Mouse (Mus musculus): ENCODE results near the gene Acap1.

DNA sequence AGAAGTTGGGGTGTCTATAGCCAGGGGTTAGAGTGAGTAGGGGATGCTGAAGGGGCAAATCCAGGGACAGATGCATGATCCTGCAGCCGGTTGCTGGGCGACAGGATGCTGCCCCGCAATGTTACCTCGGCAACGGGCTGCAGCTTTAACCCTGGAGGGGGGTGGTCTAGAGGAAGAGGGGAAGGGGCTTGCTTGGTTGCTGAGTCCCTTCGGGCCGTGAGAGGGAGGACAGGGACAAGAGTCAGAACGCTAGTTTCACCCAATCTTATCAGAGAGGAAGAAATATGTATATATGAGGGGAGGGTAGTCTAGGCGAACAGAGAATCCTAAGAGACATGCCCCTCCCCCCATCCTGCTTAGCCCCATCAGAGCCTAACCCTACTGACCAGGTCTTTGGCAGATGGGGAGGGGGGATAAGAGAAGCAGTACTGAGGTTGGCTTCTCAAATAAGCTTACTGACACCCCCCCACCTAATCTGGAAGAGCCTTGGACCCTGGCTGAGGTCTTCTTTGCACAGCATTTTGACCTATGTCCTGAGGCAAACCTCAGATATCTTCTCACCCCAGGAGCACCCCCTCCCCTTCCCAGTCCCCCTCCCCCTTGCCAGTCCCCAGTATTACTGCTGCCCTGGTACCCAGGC lies 59.9 kb downstream of the Acap1 start:
- TF ChIP-seq CTCF (IDR thresholded peaks at IDR 0.05; ENCODE audit: extremely low read depth, insufficient read length, insufficient replicate concordance, low read depth, low read length) (no peak), POLR2A (IDR thresholded peaks at IDR 0.05; ENCODE audit: low read depth, low read length) (no peak)
